Mouse (Mus musculus) stomach, postnatal 0 days (tissue): Measurements from ENCODE around the gene Mob3b. TPM values are rescaled to one million over a fixed set of nuclear protein-coding genes. Genes with fewer than 3 reads are reported as not detected.
"Not testable (repeated sequence)": the region's sequence is repeated elsewhere in the genome, so short reads cannot be mapped to it uniquely, and the experiment has no call there.

Experiments
- ATAC-seq: fragments of 200-750 bp; cut with Nextera tagmentation; 2 replicates; pipeline ENCODE4 v1.8.0; 2017; ENCODE audit not compliant: low FRiP score, low TSS enrichment
- DNase-seq: peaks from one replicate; pipeline ENCODE4 v3.0.0-alpha.2; 2016; ENCODE audit warnings: low spot score
- H3K27ac ChIP-seq: fragments of 300-500 bp; sonication (generic); replicated peaks from 2 replicates; pipeline ENCODE4 v1.5.1; 2014; ENCODE audit warnings: mild to moderate bottlenecking, control low read depth
- H3K27me3 ChIP-seq: fragments of 300-500 bp; sonication (generic); 2 replicates; pipeline ENCODE4 v1.6.1; 2014; ENCODE audit warnings: low read length; ENCODE audit not compliant: control insufficient read depth, insufficient read depth
- H3K36me3 ChIP-seq: fragments of 300-500 bp; sonication (generic); 2 replicates; pipeline ENCODE4 v1.6.1; 2014; ENCODE audit warnings: low read length, mixed read lengths; ENCODE audit not compliant: control insufficient read depth, insufficient read depth
- H3K4me1 ChIP-seq: fragments of 300-500 bp; sonication (generic); replicated peaks from 2 replicates; pipeline ENCODE4 v1.6.1; 2014; ENCODE audit warnings: antibody characterized with exemption; ENCODE audit not compliant: control insufficient read depth, insufficient read depth
- H3K4me2 ChIP-seq: fragments of 300-500 bp; sonication (generic); replicated peaks from 2 replicates; pipeline ENCODE4 v1.6.1; 2014; ENCODE audit warnings: low read depth, mild to moderate bottlenecking, control low read depth, moderate library complexity
- H3K4me3 ChIP-seq: fragments of 300-500 bp; sonication (generic); 2 replicates; pipeline ENCODE4 v1.5.1; 2014; ENCODE audit warnings: low read depth, low read length, control low read depth
- H3K9ac ChIP-seq: fragments of 300-500 bp; sonication (generic); 2 replicates; pipeline ENCODE4 v1.6.1; 2014; ENCODE audit warnings: mild to moderate bottlenecking, low read length, control low read depth, mixed read lengths
- H3K9me3 ChIP-seq: fragments of 300-500 bp; sonication (generic); 2 replicates; pipeline ENCODE4 v1.6.1; 2016; ENCODE audit warnings: low read length; ENCODE audit not compliant: control insufficient read depth
- CTCF ChIP-seq: IDR thresholded peaks from 2 replicates; pipeline ENCODE4 v1.5.1; 2016; ENCODE audit warnings: antibody characterized with exemption, low read depth, mild to moderate bottlenecking, moderate library complexity
- EP300 ChIP-seq: optimal IDR thresholded peaks from 2 replicates; pipeline ENCODE3; 2016; ENCODE audit warnings: antibody characterized with exemption
- WGBS: fragments of 180-500 bp; shearing (Covaris S2); extraction: QIAGEN DNeasy Blood & Tissue Kit; methylation state at CpG from one replicate; pipeline ENCODE4 v1.1.7; 2014; 5-methylcytosine and 5-hydroxymethylcytosine counted together
- polyA plus RNA-seq: library from polyadenylated mRNA; unstranded; fragments of >200 nt; fragmentation: Nextera tagmentation; extraction: Ambion mirVana; gene quantifications from 2 replicates; pipeline ENCODE4 v1.2.1, GENCODE M21; 2015

The Mob3b gene
- polyA plus RNA-seq, 1 experiment from 2014 or later = 15.0 TPM

DNA sequence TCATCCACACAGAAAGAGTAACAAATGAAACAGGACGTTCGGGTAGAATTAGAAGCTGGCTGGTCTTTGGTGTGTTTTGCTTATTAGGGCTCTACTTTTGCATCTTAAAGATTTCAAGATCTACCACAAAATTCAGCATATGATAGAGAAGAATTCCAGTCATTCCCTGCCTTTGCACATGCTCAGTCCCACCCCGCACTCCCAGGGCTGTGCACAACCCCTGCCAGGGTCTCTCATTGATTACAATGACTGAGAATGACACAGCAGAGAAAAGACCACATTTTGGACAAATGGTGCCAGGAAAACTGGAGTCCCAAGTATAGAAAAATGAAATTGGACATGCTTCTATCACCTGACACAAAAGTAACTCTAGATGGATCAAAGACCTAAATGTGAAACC is 245.1 kb downstream of the Mob3b start:
- Histone ChIP-seq H3K4me2 (no peak overlapping the region), H3K4me1 (no peaks in the 10 kb centered on the region), H3K9me3 (no peaks in the 10 kb centered on the region), H3K27ac (no peak overlapping the region), H3K9ac (no peak overlapping the region), H3K27me3 (no peaks in the 10 kb centered on the region), H3K4me3 (no peak overlapping the region), H3K36me3 (no peaks in the 10 kb centered on the region)
- ATAC-seq = no peak
- no peak for TF ChIP-seq EP300
- no peak for TF ChIP-seq CTCF
- DNase-seq = no peak
- WGBS = 75% methylated on average over 3 of the region's 3 CpGs

DNA sequence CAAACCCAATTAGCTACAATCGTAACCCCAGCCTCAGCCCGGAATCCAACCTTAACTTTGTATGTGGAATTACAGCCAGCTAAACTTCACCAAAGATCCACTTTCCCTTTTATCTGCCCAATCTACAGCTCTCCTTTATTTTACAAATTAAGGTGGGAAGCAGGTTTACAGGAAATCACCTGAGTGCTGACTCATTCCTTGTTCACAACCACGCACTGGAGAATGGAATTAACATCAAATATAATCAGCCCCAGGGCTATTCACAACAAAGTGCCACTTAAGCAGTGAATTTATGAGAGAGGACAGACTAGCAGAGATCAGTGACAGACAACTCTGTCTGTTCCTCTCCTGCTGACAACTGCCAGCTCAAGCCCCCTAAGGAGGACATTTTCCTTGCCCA is 245.9 kb downstream of the Mob3b start:
- no peaks in the 10 kb centered on the region for H3K27me3 ChIP-seq
- no peak overlapping the region for H3K4me3 ChIP-seq
- H3K9ac ChIP-seq = no peak overlapping the region
- H3K4me2 ChIP-seq = no peak overlapping the region
- ATAC-seq (no peak), DNase-seq (no peak)
- H3K9me3 ChIP-seq = no peaks in the 10 kb centered on the region
- TF ChIP-seq CTCF = no peak
- TF ChIP-seq EP300 = no peak
- H3K4me1 ChIP-seq = no peaks in the 10 kb centered on the region
- no peak overlapping the region for H3K27ac ChIP-seq
- 62% methylated on average over 3 of the region's 3 CpGs for whole genome bisulfite sequencing
- no peaks in the 10 kb centered on the region for H3K36me3 ChIP-seq

DNA sequence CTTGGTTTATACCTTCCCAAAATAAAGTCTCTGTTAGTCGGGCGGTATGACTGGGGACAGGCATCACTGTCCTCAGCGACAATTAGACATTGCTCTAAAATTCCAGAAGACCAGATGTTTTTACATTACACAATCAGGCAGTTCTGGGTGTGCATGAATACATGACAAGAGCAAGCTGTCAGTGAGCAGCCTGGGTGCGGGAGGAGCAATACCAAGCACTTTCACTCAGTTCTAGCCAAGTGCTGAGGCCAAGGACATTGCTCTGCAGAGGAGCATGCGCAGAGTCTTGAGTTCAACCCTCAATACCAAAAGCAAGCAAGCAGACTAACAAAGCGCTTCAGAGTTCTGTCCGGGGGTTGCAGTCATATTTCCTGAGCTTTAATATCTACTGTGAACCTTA is 249.2 kb downstream of the Mob3b start:
- Histone ChIP-seq H3K4me2 (no peak overlapping the region), H3K27me3 (no peaks in the 10 kb centered on the region), H3K9me3 (no peaks in the 10 kb centered on the region), H3K4me3 (no peak overlapping the region), H3K9ac (no peak overlapping the region), H3K4me1 (no peaks in the 10 kb centered on the region), H3K36me3 (no peaks in the 10 kb centered on the region), H3K27ac (no peak overlapping the region)
- WGBS = 52% methylated on average over 7 of the region's 7 CpGs
- DNase-seq (no peak), ATAC-seq (peak; percentile 42; the same call in 1 of the 2 replicates)
- TF ChIP-seq CTCF = no peak
- no peak for TF ChIP-seq EP300

DNA sequence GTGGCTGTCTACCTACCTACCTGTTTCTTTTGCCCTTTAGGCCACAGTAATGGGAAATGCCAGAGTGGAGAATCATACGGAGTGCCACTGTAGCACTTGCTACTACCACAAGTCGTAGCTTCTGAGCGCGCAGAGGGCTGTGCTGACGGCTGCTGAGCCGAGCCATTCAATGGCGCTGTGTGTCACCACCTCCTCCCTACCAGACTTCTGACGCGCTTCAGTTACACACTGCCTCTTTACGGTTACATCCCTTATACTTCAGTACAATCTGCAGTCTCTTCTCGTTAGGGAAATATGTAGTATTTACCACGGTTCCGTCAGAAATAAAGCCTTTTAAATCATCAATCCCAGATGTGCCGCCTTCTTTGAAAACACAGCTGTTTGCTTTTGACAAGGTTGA is 250.3 kb downstream of the Mob3b start:
- no peak for TF ChIP-seq EP300
- no peak for TF ChIP-seq CTCF
- WGBS = 37% methylated on average over 14 of the region's 14 CpGs
- no peaks in the 10 kb centered on the region for H3K27me3 ChIP-seq
- H3K4me3 ChIP-seq = no peak overlapping the region
- H3K9me3 ChIP-seq = no peaks in the 10 kb centered on the region
- H3K4me2 ChIP-seq = no peak overlapping the region
- H3K9ac ChIP-seq = no peak overlapping the region
- H3K27ac ChIP-seq = no peak overlapping the region
- no peak for DNase-seq
- H3K36me3 ChIP-seq = no peaks in the 10 kb centered on the region
- no peaks in the 10 kb centered on the region for H3K4me1 ChIP-seq
- no peak for ATAC-seq

DNA sequence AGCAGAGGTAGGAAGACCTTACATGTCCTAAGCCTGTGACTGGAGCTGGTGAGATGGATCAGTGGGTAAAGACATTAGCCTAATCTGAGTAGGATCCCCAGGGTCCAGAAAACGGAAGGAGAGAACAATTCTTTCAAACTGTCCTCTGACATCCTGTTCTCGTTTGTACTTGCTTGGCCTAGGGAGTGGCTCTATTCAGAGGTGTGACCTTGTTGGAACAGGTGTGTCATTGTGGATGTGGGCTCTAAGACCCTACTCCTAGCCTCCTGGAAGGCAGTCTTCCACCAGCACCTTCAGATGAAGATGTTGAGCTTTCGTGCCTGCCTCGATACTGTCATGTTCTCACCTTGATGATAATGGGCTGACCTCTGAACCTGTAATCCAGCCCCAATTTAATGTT is 251.1 kb downstream of the Mob3b start:
- H3K36me3 ChIP-seq = no peaks in the 10 kb centered on the region
- no peak overlapping the region for H3K27ac ChIP-seq
- DNase-seq = no peak
- no peak for ATAC-seq
- H3K27me3 ChIP-seq = no peaks in the 10 kb centered on the region
- no peaks in the 10 kb centered on the region for H3K9me3 ChIP-seq
- H3K4me3 ChIP-seq = no peak overlapping the region
- 71% methylated on average over 4 of the region's 4 CpGs for WGBS
- no peaks in the 10 kb centered on the region; the same call in 1 of the 2 replicates for H3K4me1 ChIP-seq
- no peak for TF ChIP-seq CTCF
- TF ChIP-seq EP300 = no peak
- H3K4me2 ChIP-seq = no peak overlapping the region
- H3K9ac ChIP-seq = no peak overlapping the region

DNA sequence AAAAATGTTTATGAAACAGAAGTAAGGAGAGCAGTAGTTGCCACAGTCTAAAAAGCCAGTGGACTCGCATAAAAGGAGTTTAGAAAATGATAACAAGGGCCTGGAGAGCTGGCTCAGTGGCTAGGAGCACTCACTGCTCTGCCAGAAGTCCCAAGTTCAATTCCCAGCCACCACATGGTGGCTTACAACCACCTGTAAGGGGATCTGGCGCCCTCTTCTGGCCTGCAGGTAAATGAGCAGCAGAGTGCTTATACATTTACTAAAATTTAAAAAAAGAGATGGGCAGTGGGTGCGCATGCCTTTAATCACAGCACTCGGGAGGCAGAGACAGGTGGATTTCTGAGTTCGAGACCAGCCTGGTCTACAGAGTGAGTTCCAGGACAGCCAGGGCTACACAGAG is 251.9 kb downstream of the Mob3b start:
- no peaks in the 10 kb centered on the region; the same call in 1 of the 2 replicates for H3K4me1 ChIP-seq
- DNase-seq (peak; percentile 31), ATAC-seq (no peak)
- H3K4me3 ChIP-seq = no peak overlapping the region
- H3K9ac ChIP-seq = no peak overlapping the region
- 71% methylated on average over 5 of the region's 5 CpGs for WGBS
- no peaks in the 10 kb centered on the region for H3K36me3 ChIP-seq
- H3K27me3 ChIP-seq = no peaks in the 10 kb centered on the region
- H3K27ac ChIP-seq = no peak overlapping the region
- no peaks in the 10 kb centered on the region for H3K9me3 ChIP-seq
- TF ChIP-seq CTCF (peak; percentile 63), EP300 (no peak)
- no peak overlapping the region for H3K4me2 ChIP-seq

DNA sequence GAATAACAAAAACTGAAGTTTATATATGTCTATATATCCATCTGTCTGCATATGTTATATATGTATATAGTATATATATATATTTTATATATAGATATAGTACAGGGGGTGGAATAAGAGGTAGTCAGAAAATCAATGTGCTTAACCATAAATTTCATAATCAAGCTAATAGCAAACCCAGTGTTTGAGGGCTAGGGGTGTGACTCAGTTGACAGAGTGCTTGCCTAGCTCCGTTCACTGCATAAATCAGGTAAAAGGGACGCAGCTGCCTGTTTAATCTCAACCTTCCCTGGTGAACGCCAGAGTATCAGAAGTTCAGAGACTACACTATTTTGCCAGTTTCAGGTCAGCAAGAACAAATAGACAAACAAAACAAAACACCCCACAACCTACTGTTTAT is 255.7 kb downstream of the Mob3b start:
- not testable (repeated sequence) for ATAC-seq, H3K4me3 ChIP-seq, H3K9ac ChIP-seq, H3K36me3 ChIP-seq, H3K9me3 ChIP-seq, H3K4me1 ChIP-seq, DNase-seq, H3K27me3 ChIP-seq, H3K4me2 ChIP-seq, H3K27ac ChIP-seq
- WGBS = 31% methylated on average over 3 of the region's 3 CpGs
